Mouse (Mus musculus): ENCODE data around the gene Raph1. TPM values are rescaled to one million over a fixed set of nuclear protein-coding genes. Genes with fewer than 3 reads are reported as not detected.

Raph1 gene
- polyA plus RNA-seq (2012; rRNA removed): 20.7 and 34.2 TPM in 2 replicates

DNA sequence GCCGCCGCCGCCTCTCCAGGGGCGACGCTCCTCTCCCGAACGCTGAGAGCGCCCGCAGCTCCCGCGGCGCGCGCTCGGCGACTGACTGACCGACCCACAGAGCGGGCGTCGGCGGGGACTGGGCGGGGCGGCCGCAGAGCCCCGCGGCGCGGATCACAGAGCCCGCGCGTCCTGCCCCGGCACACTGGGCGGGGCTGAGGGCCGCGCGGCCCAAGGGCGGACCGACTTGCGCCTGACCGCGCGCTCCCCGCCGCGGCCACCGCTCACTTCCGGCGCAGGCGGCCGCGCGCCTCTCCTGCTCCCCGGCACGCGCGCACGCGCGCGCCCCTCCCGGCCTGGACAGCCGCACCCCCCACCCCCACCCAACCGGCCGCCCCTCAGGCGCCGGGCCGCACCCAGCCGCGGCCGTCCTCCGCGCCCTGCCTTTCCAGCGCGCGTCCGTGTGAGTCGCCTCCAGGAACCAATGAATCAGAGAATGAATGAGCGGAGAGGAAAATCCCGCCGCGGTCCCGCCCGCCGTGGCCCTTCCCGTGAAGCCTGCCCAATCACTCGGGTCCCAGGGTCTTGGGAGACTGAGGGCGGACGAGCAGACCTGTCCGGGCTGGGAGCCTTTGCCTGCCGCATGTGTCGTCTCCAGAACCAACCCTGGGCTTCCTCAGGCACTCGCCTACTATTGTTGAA, at the start of gene Raph1:
Raph1 (minus strand) TSS at position 474 of the 681 bp plus-strand sequence.
- peak; percentile 96 for DNase-seq (ENCODE audit: low read depth)
- TF ChIP-seq POLR2A (IDR thresholded peaks at IDR 0.05; ENCODE audit: borderline replicate concordance, extremely low read depth, insufficient read depth, insufficient read length, poor library complexity, severe bottlenecking): peak; percentile 79
- 0 out of 2 replicates have a peak, but pooled peaks have one; percentile 3 for TF ChIP-seq CTCF (IDR thresholded peaks at IDR 0.05; ENCODE audit: borderline replicate concordance, extremely low read depth, insufficient read depth, insufficient read length)

DNA sequence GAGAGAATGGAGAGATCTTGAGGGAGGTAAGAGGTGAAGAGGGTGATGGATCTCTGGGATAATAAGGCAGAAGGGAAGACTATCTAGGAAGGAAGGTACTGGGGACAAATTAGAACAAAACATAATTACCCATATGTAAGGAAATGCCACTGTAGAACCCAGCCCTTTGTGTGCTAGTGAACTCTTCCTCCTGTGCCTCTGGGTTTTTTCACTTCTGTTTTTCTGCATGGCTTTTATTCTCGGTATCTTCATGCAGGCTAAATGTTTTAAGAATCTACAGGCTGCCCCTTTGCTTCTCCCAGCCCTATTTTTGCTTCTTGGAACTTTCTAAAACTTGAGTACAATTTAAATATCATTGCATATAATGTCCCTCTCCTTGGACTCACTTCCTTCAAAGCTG, 48.8 kb upstream of the Raph1 start:
- DNase-seq (ENCODE audit: low read depth): no peak
- TF ChIP-seq CTCF (IDR thresholded peaks at IDR 0.05; ENCODE audit: borderline replicate concordance, extremely low read depth, insufficient read depth, insufficient read length) (no peak), POLR2A (IDR thresholded peaks at IDR 0.05; ENCODE audit: borderline replicate concordance, extremely low read depth, insufficient read depth, insufficient read length, poor library complexity, severe bottlenecking) (no peak)

DNA sequence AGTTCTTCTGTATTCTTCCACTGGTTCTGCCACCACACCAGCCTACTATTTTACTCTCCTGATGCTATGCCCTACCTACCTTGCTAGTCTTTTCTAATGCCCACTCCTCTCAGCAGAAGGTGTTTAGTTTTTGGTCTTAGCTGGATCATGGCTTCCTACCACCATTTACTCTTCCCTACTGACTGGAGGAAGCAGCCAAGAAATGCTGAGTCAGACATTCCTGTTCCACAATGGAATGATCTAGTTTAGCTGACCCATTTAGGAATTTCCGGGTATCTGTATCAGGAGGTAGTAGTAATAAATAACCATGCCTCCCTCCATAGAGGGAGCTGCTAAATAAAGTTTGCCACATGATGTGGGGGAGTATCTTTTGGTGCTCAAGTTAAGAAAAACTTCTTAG, 48.0 kb upstream of the Raph1 start:
- TF ChIP-seq POLR2A (IDR thresholded peaks at IDR 0.05; ENCODE audit: borderline replicate concordance, extremely low read depth, insufficient read depth, insufficient read length, poor library complexity, severe bottlenecking) (no peak), CTCF (IDR thresholded peaks at IDR 0.05; ENCODE audit: borderline replicate concordance, extremely low read depth, insufficient read depth, insufficient read length) (no peak)
- DNase-seq (ENCODE audit: low read depth): no peak

DNA sequence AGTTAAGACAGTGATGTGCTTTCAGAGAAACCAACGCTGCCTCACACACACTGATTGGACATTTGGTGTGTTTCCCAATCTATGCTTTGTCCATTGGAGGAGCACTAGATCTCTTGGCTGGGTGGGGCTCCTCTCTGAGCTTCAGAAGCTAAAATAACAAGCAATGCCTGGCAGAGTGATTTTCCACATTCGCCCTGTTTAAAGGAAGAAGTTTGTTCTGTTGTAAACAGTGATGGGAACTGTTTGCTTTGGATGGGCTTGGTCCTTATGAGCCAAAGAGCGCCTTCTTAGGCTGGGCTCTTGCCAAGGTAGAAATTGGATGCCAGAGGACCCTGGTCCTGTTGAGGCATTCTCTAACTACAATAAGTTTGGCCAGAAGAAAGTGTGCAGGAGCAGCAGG, 45.1 kb upstream of the Raph1 start:
- no peak for DNase-seq (ENCODE audit: low read depth)
- TF ChIP-seq POLR2A (IDR thresholded peaks at IDR 0.05; ENCODE audit: borderline replicate concordance, extremely low read depth, insufficient read depth, insufficient read length, poor library complexity, severe bottlenecking) (no peak), CTCF (IDR thresholded peaks at IDR 0.05; ENCODE audit: borderline replicate concordance, extremely low read depth, insufficient read depth, insufficient read length) (no peak)

DNA sequence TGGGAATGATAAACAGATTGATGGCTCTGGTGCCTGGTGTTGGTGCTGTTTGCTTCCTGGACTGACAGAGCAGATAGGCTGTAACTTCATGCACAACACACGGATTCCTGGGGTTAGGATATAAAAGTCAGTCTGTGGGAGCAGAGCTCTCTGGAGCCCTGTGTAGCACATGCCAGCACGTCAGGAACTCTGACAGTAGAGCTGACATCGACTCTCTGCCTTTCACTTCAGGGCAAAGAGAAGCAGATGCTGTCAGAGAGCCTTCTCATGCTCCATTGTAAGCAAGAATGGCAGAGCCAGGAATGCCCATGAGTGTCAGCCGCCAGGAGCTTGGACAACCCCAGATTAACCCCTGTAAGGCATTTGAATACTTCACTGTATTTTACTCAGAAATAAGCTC, 43.7 kb upstream of the Raph1 start:
- no peak for TF ChIP-seq CTCF (IDR thresholded peaks at IDR 0.05; ENCODE audit: borderline replicate concordance, extremely low read depth, insufficient read depth, insufficient read length)

DNA sequence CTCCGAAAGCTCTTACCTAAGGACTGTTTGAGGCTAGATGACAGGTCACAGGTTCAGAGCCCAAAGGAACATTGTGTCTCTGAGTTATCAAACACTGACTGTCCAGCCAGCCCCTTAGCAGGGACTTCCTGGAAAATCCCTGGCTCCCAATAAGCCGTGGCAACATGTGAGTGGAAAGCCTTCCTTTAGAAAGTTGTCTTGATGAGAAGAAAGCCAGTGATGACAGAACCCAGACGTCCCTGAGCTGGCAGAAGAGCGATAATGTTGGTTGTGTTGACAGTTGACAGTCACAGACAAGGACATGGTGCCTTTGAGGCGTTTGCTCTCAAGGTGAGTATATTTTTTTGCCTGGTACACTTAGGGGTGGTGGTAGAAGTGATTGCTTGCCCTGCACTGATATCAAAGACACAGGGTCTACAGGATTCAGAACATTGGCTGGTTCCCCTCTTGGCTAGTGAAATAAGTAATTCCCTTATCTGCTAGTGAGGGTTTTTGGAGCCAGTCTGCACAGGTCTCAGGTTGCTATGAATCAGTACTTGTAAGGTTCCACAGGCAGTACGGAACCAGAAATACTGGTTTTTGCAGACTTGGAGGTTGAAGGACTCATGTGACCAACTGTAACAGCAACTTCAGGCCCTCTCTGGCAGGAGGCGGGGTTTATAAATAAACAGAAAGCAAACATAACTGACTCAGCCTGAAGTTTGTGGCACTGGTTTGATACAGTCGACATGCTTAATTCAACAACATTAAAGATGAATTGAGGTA, 42.3 kb upstream of the Raph1 start:
- TF ChIP-seq CTCF (IDR thresholded peaks at IDR 0.05; ENCODE audit: borderline replicate concordance, extremely low read depth, insufficient read depth, insufficient read length) (no peak), POLR2A (IDR thresholded peaks at IDR 0.05; ENCODE audit: borderline replicate concordance, extremely low read depth, insufficient read depth, insufficient read length, poor library complexity, severe bottlenecking) (no peak)
- DNase-seq (ENCODE audit: low read depth): no peak

More for the DNA sequence above, 43.7 kb upstream of the Raph1 start:
- no peak for DNase-seq (ENCODE audit: low read depth)

- DNase-seq (ENCODE audit: low read depth): no peak
- TF ChIP-seq CTCF (IDR thresholded peaks at IDR 0.05; ENCODE audit: borderline replicate concordance, extremely low read depth, insufficient read depth, insufficient read length): no peak
- TF ChIP-seq POLR2A (IDR thresholded peaks at IDR 0.05; ENCODE audit: borderline replicate concordance, extremely low read depth, insufficient read depth, insufficient read length, poor library complexity, severe bottlenecking): no peak
Observed at GRCm38 (mm10) chr1:60604481-60605021, 37.6 kb upstream of the Raph1 start.

- no peak for TF ChIP-seq POLR2A (IDR thresholded peaks at IDR 0.05; ENCODE audit: borderline replicate concordance, extremely low read depth, insufficient read depth, insufficient read length, poor library complexity, severe bottlenecking)
- TF ChIP-seq CTCF (IDR thresholded peaks at IDR 0.05; ENCODE audit: borderline replicate concordance, extremely low read depth, insufficient read depth, insufficient read length): no peak
- DNase-seq (ENCODE audit: low read depth): no peak
Observed at GRCm38 (mm10) chr1:60600682-60601081, 33.8 kb upstream of the Raph1 start.

GRCm38 (mm10) chr1:60599926-60600325, 33.0 kb upstream of the Raph1 start:
- DNase-seq (ENCODE audit: low read depth): no peak
- TF ChIP-seq CTCF (IDR thresholded peaks at IDR 0.05; ENCODE audit: borderline replicate concordance, extremely low read depth, insufficient read depth, insufficient read length): no peak
- TF ChIP-seq POLR2A (IDR thresholded peaks at IDR 0.05; ENCODE audit: borderline replicate concordance, extremely low read depth, insufficient read depth, insufficient read length, poor library complexity, severe bottlenecking): no peak

- no peak for DNase-seq (ENCODE audit: low read depth)
- TF ChIP-seq POLR2A (IDR thresholded peaks at IDR 0.05; ENCODE audit: borderline replicate concordance, extremely low read depth, insufficient read depth, insufficient read length, poor library complexity, severe bottlenecking) (no peak), CTCF (IDR thresholded peaks at IDR 0.05; ENCODE audit: borderline replicate concordance, extremely low read depth, insufficient read depth, insufficient read length) (no peak)
Observed at GRCm38 (mm10) chr1:60599013-60599701, 32.3 kb upstream of the Raph1 start.

All from brain, embryonic 14.5 days (tissue).